Mouse (Mus musculus): Measurements from ENCODE around the gene Zswim1. TPM values are rescaled to one million over a fixed set of nuclear protein-coding genes. Genes with fewer than 3 reads are reported as not detected.
"Not testable (repeated sequence)": the region's sequence is repeated elsewhere in the genome, so short reads cannot be mapped to it uniquely, and the experiment has no call there.

The Zswim1 gene
- total and polyA plus RNA-seq, 2 experiments = 0.55 to 4.4 TPM

- Histone ChIP-seq H3K27me3 (ENCODE audit: control insufficient read depth, insufficient read depth, low read length) (no peaks in the 10 kb centered on the region), H3K79me2 (ENCODE audit: control insufficient read depth, insufficient read depth, low read length) (no peaks in the 10 kb centered on the region), H3K9ac (ENCODE audit: low read depth, low read length) (no peak overlapping the region), H3K36me3 (ENCODE audit: control insufficient read depth, insufficient read depth, low read length) (peaks cover 20% of the 10 kb centered on the region), H3K27ac (replicated peaks; ENCODE audit: insufficient read depth, low read depth, low read length) (no peak overlapping the region), H3K4me3 (ENCODE audit: insufficient read depth, low read depth, low read length) (no peak overlapping the region), H3K4me1 (ENCODE audit: control insufficient read depth, insufficient read depth, low read length) (peaks cover 13% of the 10 kb centered on the region)
- 94% methylated on average over 2 of the region's 2 CpGs for whole genome bisulfite sequencing
- no peak for DNase-seq (ENCODE audit: extremely low read depth, low read depth, low spot score)
- TF ChIP-seq CTCF (IDR thresholded peaks at IDR 0.05; ENCODE audit: low read depth, low read length) = no peak
- TF ChIP-seq POLR2A (IDR thresholded peaks at IDR 0.05; ENCODE audit: extremely low read depth, insufficient read depth, low read length) = no peak
These were observed 28.7 kb upstream of the Zswim1 start for GRCm38 (mm10) chr2:164793772-164794171.

- Histone ChIP-seq H3K79me2 (ENCODE audit: control insufficient read depth, insufficient read depth, low read length) (no peaks in the 10 kb centered on the region), H3K36me3 (ENCODE audit: control insufficient read depth, insufficient read depth, low read length) (peaks cover 20% of the 10 kb centered on the region), H3K27me3 (ENCODE audit: control insufficient read depth, insufficient read depth, low read length) (no peaks in the 10 kb centered on the region), H3K9ac (ENCODE audit: low read depth, low read length) (no peak overlapping the region), H3K4me3 (ENCODE audit: insufficient read depth, low read depth, low read length) (no peak overlapping the region), H3K4me1 (ENCODE audit: control insufficient read depth, insufficient read depth, low read length) (peaks cover 13% of the 10 kb centered on the region), H3K27ac (replicated peaks; ENCODE audit: insufficient read depth, low read depth, low read length) (no peak overlapping the region)
- peak; percentile 79 for DNase-seq (ENCODE audit: extremely low read depth, low read depth, low spot score)
- TF ChIP-seq POLR2A (IDR thresholded peaks at IDR 0.05; ENCODE audit: extremely low read depth, insufficient read depth, low read length) = no peak
- peak; percentile 90 for TF ChIP-seq CTCF (IDR thresholded peaks at IDR 0.05; ENCODE audit: low read depth, low read length)
- WGBS = 15% methylated on average over 5 of the region's 5 CpGs
These were observed 28.2 kb upstream of the Zswim1 start for GRCm38 (mm10) chr2:164794293-164794692.

GRCm38 (mm10) chr2:164795868-164796267 lies 26.6 kb upstream of the Zswim1 start:
- TF ChIP-seq POLR2A (IDR thresholded peaks at IDR 0.05; ENCODE audit: extremely low read depth, insufficient read depth, low read length) (no peak), CTCF (IDR thresholded peaks at IDR 0.05; ENCODE audit: low read depth, low read length) (no peak)
- peaks cover 20% of the 10 kb centered on the region for H3K36me3 ChIP-seq (ENCODE audit: control insufficient read depth, insufficient read depth, low read length)

GRCm38 (mm10) chr2:164798554-164798953 lies 23.9 kb upstream of the Zswim1 start:
- H3K9ac ChIP-seq (ENCODE audit: low read depth, low read length); H3K79me2 ChIP-seq (ENCODE audit: control insufficient read depth, insufficient read depth, low read length); H3K4me1 ChIP-seq (ENCODE audit: control insufficient read depth, insufficient read depth, low read length); H3K27me3 ChIP-seq (ENCODE audit: control insufficient read depth, insufficient read depth, low read length); H3K27ac ChIP-seq (replicated peaks; ENCODE audit: insufficient read depth, low read depth, low read length); H3K4me3 ChIP-seq (ENCODE audit: insufficient read depth, low read depth, low read length): not testable (repeated sequence)
- peak; percentile 47 for DNase-seq (ENCODE audit: extremely low read depth, low read depth, low spot score)
- H3K36me3 ChIP-seq (ENCODE audit: control insufficient read depth, insufficient read depth, low read length) = peaks cover 16% of the 10 kb centered on the region
- 62% methylated on average over 6 of the region's 6 CpGs for WGBS

More at GRCm38 (mm10) chr2:164795868-164796267, 26.6 kb upstream of the Zswim1 start:
- no peak overlapping the region for H3K27ac ChIP-seq (replicated peaks; ENCODE audit: insufficient read depth, low read depth, low read length)
- no peak for DNase-seq (ENCODE audit: extremely low read depth, low read depth, low spot score)
- H3K79me2 ChIP-seq (ENCODE audit: control insufficient read depth, insufficient read depth, low read length) = no peaks in the 10 kb centered on the region
- no peak overlapping the region for H3K9ac ChIP-seq (ENCODE audit: low read depth, low read length)
- no peak overlapping the region for H3K4me3 ChIP-seq (ENCODE audit: insufficient read depth, low read depth, low read length)
- peaks cover 12% of the 10 kb centered on the region for H3K4me1 ChIP-seq (ENCODE audit: control insufficient read depth, insufficient read depth, low read length)
- WGBS = 70% methylated on average over 4 of the region's 4 CpGs
- no peaks in the 10 kb centered on the region for H3K27me3 ChIP-seq (ENCODE audit: control insufficient read depth, insufficient read depth, low read length)

- Histone ChIP-seq H3K4me3 (ENCODE audit: insufficient read depth, low read depth, low read length) (no peak overlapping the region), H3K79me2 (ENCODE audit: control insufficient read depth, insufficient read depth, low read length) (peaks cover 10% of the 10 kb centered on the region; the same call in 1 of the 2 replicates), H3K27ac (replicated peaks; ENCODE audit: insufficient read depth, low read depth, low read length) (no peak overlapping the region), H3K27me3 (ENCODE audit: control insufficient read depth, insufficient read depth, low read length) (no peaks in the 10 kb centered on the region), H3K9ac (ENCODE audit: low read depth, low read length) (no peak overlapping the region), H3K4me1 (ENCODE audit: control insufficient read depth, insufficient read depth, low read length) (peaks cover 9% of the 10 kb centered on the region), H3K36me3 (ENCODE audit: control insufficient read depth, insufficient read depth, low read length) (peaks cover 13% of the 10 kb centered on the region)
- no peak for TF ChIP-seq CTCF (IDR thresholded peaks at IDR 0.05; ENCODE audit: low read depth, low read length)
- TF ChIP-seq POLR2A (IDR thresholded peaks at IDR 0.05; ENCODE audit: extremely low read depth, insufficient read depth, low read length) = no peak
- 82% methylated on average over 13 of the region's 13 CpGs for WGBS
- no peak for DNase-seq (ENCODE audit: extremely low read depth, low read depth, low spot score)
These were observed 22.1 kb upstream of the Zswim1 start for GRCm38 (mm10) chr2:164800252-164801004.

GRCm38 (mm10) chr2:164803201-164803920 lies 19.1 kb upstream of the Zswim1 start:
- H3K9ac ChIP-seq (ENCODE audit: low read depth, low read length) = peak overlapping the region; percentile 42
- H3K27ac ChIP-seq (replicated peaks; ENCODE audit: insufficient read depth, low read depth, low read length) = peak overlapping the region; percentile 76
- no peak for TF ChIP-seq CTCF (IDR thresholded peaks at IDR 0.05; ENCODE audit: low read depth, low read length)
- TF ChIP-seq POLR2A (IDR thresholded peaks at IDR 0.05; ENCODE audit: extremely low read depth, insufficient read depth, low read length) = no peak
- WGBS = 28% methylated on average over 16 of the region's 16 CpGs
- DNase-seq (ENCODE audit: extremely low read depth, low read depth, low spot score) = peak; percentile 73
- H3K27me3 ChIP-seq (ENCODE audit: control insufficient read depth, insufficient read depth, low read length) = no peaks in the 10 kb centered on the region
- peak overlapping the region; percentile 77 for H3K4me3 ChIP-seq (ENCODE audit: insufficient read depth, low read depth, low read length)
- H3K79me2 ChIP-seq (ENCODE audit: control insufficient read depth, insufficient read depth, low read length) = peaks cover 10% of the 10 kb centered on the region; the same call in 1 of the 2 replicates
- H3K4me1 ChIP-seq (ENCODE audit: control insufficient read depth, insufficient read depth, low read length) = peaks cover 9% of the 10 kb centered on the region
- no peaks in the 10 kb centered on the region for H3K36me3 ChIP-seq (ENCODE audit: control insufficient read depth, insufficient read depth, low read length)

Data from liver, adult 2 months (tissue).